Mouse (Mus musculus): ENCODE measurements around the gene Eif3f. TPM values are rescaled to one million over a fixed set of nuclear protein-coding genes. Genes with fewer than 3 reads are reported as not detected.

Eif3f gene
- total and polyA plus RNA-seq, 3 experiments = 145 to 283 (median 226) TPM

DNA sequence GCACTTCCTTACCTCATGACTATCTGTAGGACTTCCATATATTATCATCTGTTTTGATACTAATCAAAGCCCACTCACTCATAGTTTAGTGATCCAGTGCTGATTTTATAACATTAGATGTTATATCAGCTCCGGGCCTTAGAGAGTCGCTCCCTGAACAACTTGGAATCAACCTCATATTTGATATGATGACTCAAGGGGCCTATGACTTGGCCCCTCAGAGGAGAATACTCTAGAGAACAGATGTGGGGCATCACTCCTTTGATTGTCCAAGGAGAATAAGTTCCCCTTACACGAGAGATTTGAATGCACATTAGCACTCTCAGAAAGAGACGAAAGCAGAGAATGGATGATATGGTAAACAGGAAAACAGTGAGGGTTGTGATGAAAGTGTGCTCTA is 49.3 kb upstream of the Eif3f start, which contains the start of gene Olfr518:
Gene Olfr518 (minus strand): TSS at position 101 of the 400 bp plus-strand sequence.
- Histone ChIP-seq H3K9me3 (replicated peaks; ENCODE audit: insufficient read depth, low read length) (no peaks in the 10 kb centered on the region), H3K27ac (ENCODE audit: control insufficient read depth, low read depth, low read length) (no peak within 1 kb of the TSS), H3K4me3 (ENCODE audit: control insufficient read depth in 1 of 2, insufficient read depth in 1 of 2, low read depth in 2 of 2, low read length in 2 of 2) (no peak within 1 kb of the TSS), H3K9ac (ENCODE audit: control insufficient read depth, low read depth, low read length, poor library complexity, severe bottlenecking) (no peak within 1 kb of the TSS), H3K36me3 (ENCODE audit: control insufficient read depth in 1 of 2, insufficient read depth in 2 of 2, low read length in 2 of 2) (no peaks in the 10 kb centered on the region), H3K27me3 (ENCODE audit: control insufficient read depth in 1 of 2, insufficient read depth in 2 of 2, low read length in 2 of 2) (no peaks in the 10 kb centered on the region), H3K79me2 (ENCODE audit: control insufficient read depth, insufficient read depth, low read length, poor library complexity) (no peaks in the 10 kb centered on the region), H3K4me1 (ENCODE audit: control insufficient read depth in 1 of 2, insufficient read depth in 2 of 2, low read length in 2 of 2) (no peaks in the 10 kb centered on the region)
- DNase-seq (ENCODE audit: low read depth, low spot score) = no peak
- TF ChIP-seq POLR2AphosphoS5 (IDR thresholded peaks at IDR 0.05; ENCODE audit: borderline replicate concordance, low read depth, low read length) (no peak), ETS1 (IDR thresholded peaks at IDR 0.05; ENCODE audit: low read depth, low read length) (no peak), E2F4 (IDR thresholded peaks at IDR 0.05; ENCODE audit: borderline replicate concordance, low read depth, low read length) (no peak), JUND (IDR thresholded peaks at IDR 0.05; ENCODE audit: low read depth, low read length) (no peak), CTCF (IDR thresholded peaks at IDR 0.05 in 2 of 3, conservative IDR thresholded peaks at IDR 0.05 in 1 of 3; ENCODE audit: control insufficient read depth in 1 of 3, insufficient read depth in 1 of 3, low read depth in 2 of 3, low read length in 3 of 3, poor library complexity in 1 of 3, severe bottlenecking in 1 of 3) (no peak), MAFK (IDR thresholded peaks at IDR 0.05; ENCODE audit: borderline replicate concordance, low read depth, low read length) (no peak), TCF12 (IDR thresholded peaks at IDR 0.05; ENCODE audit: low read depth, low read length) (no peak), USF1 (IDR thresholded peaks at IDR 0.05; ENCODE audit: low read depth, low read length) (no peak), RCOR1 (IDR thresholded peaks at IDR 0.05; ENCODE audit: low read depth, low read length) (no peak), TBP (IDR thresholded peaks at IDR 0.05; ENCODE audit: low read depth, low read length) (no peak), MYB (IDR thresholded peaks at IDR 0.05; ENCODE audit: low read depth, low read length) (no peak), ZKSCAN1 (IDR thresholded peaks at IDR 0.05; ENCODE audit: low read depth, low read length) (no peak), GATA1 (IDR thresholded peaks at IDR 0.05; ENCODE audit: low read depth, low read length) (no peak), USF2 (IDR thresholded peaks at IDR 0.05; ENCODE audit: borderline replicate concordance in 1 of 2, insufficient read depth in 1 of 2, low read depth in 1 of 2, low read length in 2 of 2) (no peak), MAZ (IDR thresholded peaks at IDR 0.05; ENCODE audit: low read depth, low read length) (no peak), ZNF384 (IDR thresholded peaks at IDR 0.05; ENCODE audit: low read depth, low read length) (no peak), NRF1 (IDR thresholded peaks at IDR 0.05; ENCODE audit: insufficient read depth, low read depth, low read length, poor library complexity, severe bottlenecking) (no peak)

DNA sequence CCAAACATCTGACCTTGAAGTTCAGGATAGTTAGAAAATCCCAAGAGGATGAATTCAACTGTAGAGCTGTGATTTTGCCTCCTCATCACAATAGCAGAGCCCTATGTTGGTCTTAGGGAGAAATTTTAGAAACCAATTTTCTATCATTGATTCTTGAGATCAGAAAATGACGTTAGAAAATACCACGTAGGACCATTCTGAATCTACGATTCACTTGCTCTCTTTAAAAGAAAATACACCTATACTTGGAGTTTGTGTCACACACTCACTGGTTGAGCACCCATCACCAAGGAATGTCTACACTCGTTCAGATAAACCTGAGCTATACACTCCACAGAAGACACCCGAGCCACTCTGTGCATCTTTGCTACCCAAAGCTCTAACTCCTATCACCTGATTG is 39.9 kb upstream of the Eif3f start, which contains the start of gene Olfr519:
Gene Olfr519 (minus strand): TSS at position 101 of the 400 bp plus-strand sequence.
- DNase-seq (ENCODE audit: low read depth, low spot score) = no peak
- no peaks in the 10 kb centered on the region; a peak in 1 of 4 replicates for H3K27me3 ChIP-seq (ENCODE audit: control insufficient read depth in 1 of 2, insufficient read depth in 2 of 2, low read length in 2 of 2)
- no peak for TF ChIP-seq RCOR1 (IDR thresholded peaks at IDR 0.05; ENCODE audit: low read depth, low read length)
- no peak for TF ChIP-seq GABPA (IDR thresholded peaks at IDR 0.05; ENCODE audit: low read depth, low read length)
- TF ChIP-seq POLR2AphosphoS2 (IDR thresholded peaks at IDR 0.05; ENCODE audit: low read length) = no peak
- no peak for TF ChIP-seq ZNF384 (IDR thresholded peaks at IDR 0.05; ENCODE audit: low read depth, low read length)
- no peak for TF ChIP-seq ELF1 (IDR thresholded peaks at IDR 0.05; ENCODE audit: low read depth, low read length)
- TF ChIP-seq GATA1 (IDR thresholded peaks at IDR 0.05; ENCODE audit: low read depth, low read length) = no peak
- no peak for TF ChIP-seq CHD2 (IDR thresholded peaks at IDR 0.05; ENCODE audit: low read length)
- no peak for TF ChIP-seq KAT2A (conservative IDR thresholded peaks at IDR 0.05; ENCODE audit: low read depth, low read length)
- TF ChIP-seq POLR2AphosphoS5 (IDR thresholded peaks at IDR 0.05; ENCODE audit: borderline replicate concordance, low read depth, low read length) = no peak
- TF ChIP-seq MAFK (IDR thresholded peaks at IDR 0.05; ENCODE audit: borderline replicate concordance, low read depth, low read length) = no peak
- no peak within 1 kb of the TSS for H3K27ac ChIP-seq (ENCODE audit: control insufficient read depth, low read depth, low read length)
- no peaks in the 10 kb centered on the region for H3K4me1 ChIP-seq (ENCODE audit: control insufficient read depth in 1 of 2, insufficient read depth in 2 of 2, low read length in 2 of 2)
- no peaks in the 10 kb centered on the region for H3K9me3 ChIP-seq (replicated peaks; ENCODE audit: insufficient read depth, low read length)
- no peaks in the 10 kb centered on the region for H3K79me2 ChIP-seq (ENCODE audit: control insufficient read depth, insufficient read depth, low read length, poor library complexity)
- no peak within 1 kb of the TSS for H3K9ac ChIP-seq (ENCODE audit: control insufficient read depth, low read depth, low read length, poor library complexity, severe bottlenecking)
- H3K4me3 ChIP-seq (ENCODE audit: control insufficient read depth in 1 of 2, insufficient read depth in 1 of 2, low read depth in 2 of 2, low read length in 2 of 2) = no peak within 1 kb of the TSS
- no peaks in the 10 kb centered on the region for H3K36me3 ChIP-seq (ENCODE audit: control insufficient read depth in 1 of 2, insufficient read depth in 2 of 2, low read length in 2 of 2)

Data from MEL (cell line).